Mouse (Mus musculus) neural tube, embryonic 11.5 days (tissue): ENCODE measurements around the gene Wwp2. TPM values are rescaled to one million over a fixed set of nuclear protein-coding genes. Genes with fewer than 3 reads are reported as not detected.

ENCODE experiments used
- ATAC-seq: fragments of 200-750 bp; cut with Nextera tagmentation; 2 replicates; pipeline ENCODE4 v1.8.0; 2017; ENCODE audit warnings: moderate number of reproducible peaks, mild to moderate bottlenecking, moderate TSS enrichment, moderate library complexity; ENCODE audit not compliant: insufficient read depth, low FRiP score, low TSS enrichment
- DNase-seq: peaks from one replicate; pipeline ENCODE4 v3.0.0-alpha.2; 2015; ENCODE audit warnings: low spot score
- H3K27ac ChIP-seq: fragments of 300-500 bp; sonication (generic); 2 replicates; pipeline ENCODE4 v1.5.1; 2014; ENCODE audit warnings: low read depth, mild to moderate bottlenecking, low read length
- H3K27me3 ChIP-seq: fragments of 300-500 bp; sonication (generic); 2 replicates; pipeline ENCODE4 v1.6.1; 2014; ENCODE audit warnings: mild to moderate bottlenecking, low read length, mixed read lengths; ENCODE audit not compliant: control insufficient read depth, insufficient read depth
- H3K36me3 ChIP-seq: fragments of 300-500 bp; sonication (generic); 2 replicates; pipeline ENCODE4 v1.6.1; 2014; ENCODE audit warnings: mild to moderate bottlenecking, low read length, moderate library complexity, mixed read lengths; ENCODE audit not compliant: control insufficient read depth, insufficient read depth
- H3K4me1 ChIP-seq: fragments of 300-500 bp; sonication (generic); 2 replicates; pipeline ENCODE4 v1.6.1; 2014; ENCODE audit warnings: low read length, mixed read lengths; ENCODE audit not compliant: control insufficient read depth, insufficient read depth
- H3K4me2 ChIP-seq: fragments of 300-500 bp; sonication (generic); 2 replicates; pipeline ENCODE4 v1.6.1; 2014; ENCODE audit warnings: low read depth, mild to moderate bottlenecking, moderate library complexity
- H3K4me3 ChIP-seq: fragments of 300-500 bp; sonication (generic); 2 replicates; pipeline ENCODE4 v1.5.1; 2014; ENCODE audit warnings: low read depth, low read length
- H3K9ac ChIP-seq: fragments of 300-500 bp; sonication (generic); 2 replicates; pipeline ENCODE4 v1.6.1; 2014; ENCODE audit warnings: mild to moderate bottlenecking, low read length
- H3K9me3 ChIP-seq: fragments of 300-500 bp; sonication (generic); 2 replicates; pipeline ENCODE4 v1.6.1; 2016; ENCODE audit warnings: low read length; ENCODE audit not compliant: control insufficient read depth
- WGBS: fragments of 180-500 bp; shearing (Covaris S2); extraction: QIAGEN DNeasy Blood & Tissue Kit; methylation state at CpG from one replicate; pipeline ENCODE4 v1.1.7; 2014; 5-methylcytosine and 5-hydroxymethylcytosine counted together
- polyA plus RNA-seq: library from polyadenylated mRNA; unstranded; fragments of >200 nt; fragmentation: Nextera tagmentation; extraction: Ambion mirVana; gene quantifications from 2 replicates; pipeline ENCODE4 v1.2.1, GENCODE M21; 2014

The Wwp2 gene
- polyA plus RNA-seq, 1 experiment from 2014 or later = 70.6 TPM

DNA sequence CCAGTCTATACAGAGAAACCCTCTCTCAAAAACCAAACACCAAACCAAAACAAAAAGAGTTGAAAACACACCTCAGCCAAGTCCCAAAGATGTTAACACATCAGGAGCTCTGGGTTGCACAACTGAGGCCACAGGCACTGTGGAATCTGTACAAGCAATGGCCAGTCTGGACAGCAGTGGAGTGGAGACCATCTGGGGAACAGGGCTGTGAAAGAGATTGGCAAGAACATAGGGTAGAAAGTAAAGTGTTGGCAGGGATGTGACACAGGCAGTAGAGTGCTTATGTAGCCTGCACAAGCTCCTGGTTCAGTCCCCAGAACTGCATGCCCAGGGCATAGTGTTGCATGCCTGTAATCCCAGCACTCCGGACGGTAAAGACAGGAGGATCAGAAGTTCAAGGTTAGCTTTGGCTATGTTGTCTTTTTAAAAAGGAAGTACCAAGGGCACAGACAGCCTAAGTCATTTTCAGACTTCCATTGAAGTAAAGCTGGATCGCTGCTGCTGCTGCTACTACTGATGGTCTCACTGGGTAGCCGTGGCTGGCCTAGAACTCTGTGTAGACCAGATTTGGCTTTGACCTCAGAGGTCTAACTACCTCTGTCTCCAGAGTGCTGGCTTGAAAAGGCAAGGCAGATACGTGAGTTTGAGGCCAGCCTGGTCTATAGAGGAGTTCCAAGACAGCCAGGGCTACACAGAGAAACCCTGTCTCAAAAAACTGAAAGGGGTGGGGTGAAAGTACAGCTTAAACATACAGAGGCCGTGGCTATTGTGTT, 79.0 kb downstream of the Wwp2 start:
- no peaks in the 10 kb centered on the region for H3K4me1 ChIP-seq
- no peak for DNase-seq
- 90% methylated on average over 6 of the region's 6 CpGs for WGBS
- no peak overlapping the region for H3K27ac ChIP-seq
- H3K4me2 ChIP-seq = no peak overlapping the region
- no peak for ATAC-seq
- peaks cover 2% of the 10 kb centered on the region; the same call in 1 of the 2 replicates for H3K36me3 ChIP-seq
- H3K9me3 ChIP-seq = no peaks in the 10 kb centered on the region
- H3K27me3 ChIP-seq = no peaks in the 10 kb centered on the region
- no peak overlapping the region for H3K4me3 ChIP-seq
- no peak overlapping the region for H3K9ac ChIP-seq

GRCm38 (mm10) chr8:107518726-107519125, 82.6 kb downstream of the Wwp2 start:
- no peaks in the 10 kb centered on the region for H3K4me1 ChIP-seq
- H3K9ac ChIP-seq = no peak overlapping the region
- no peak overlapping the region for H3K4me3 ChIP-seq
- DNase-seq (no peak), ATAC-seq (no peak)
- H3K27me3 ChIP-seq = no peaks in the 10 kb centered on the region
- H3K9me3 ChIP-seq = no peaks in the 10 kb centered on the region
- H3K27ac ChIP-seq = no peak overlapping the region
- peaks cover 2% of the 10 kb centered on the region; the same call in 1 of the 2 replicates for H3K36me3 ChIP-seq
- 87% methylated on average over 5 of the region's 5 CpGs for WGBS
- H3K4me2 ChIP-seq = no peak overlapping the region

DNA sequence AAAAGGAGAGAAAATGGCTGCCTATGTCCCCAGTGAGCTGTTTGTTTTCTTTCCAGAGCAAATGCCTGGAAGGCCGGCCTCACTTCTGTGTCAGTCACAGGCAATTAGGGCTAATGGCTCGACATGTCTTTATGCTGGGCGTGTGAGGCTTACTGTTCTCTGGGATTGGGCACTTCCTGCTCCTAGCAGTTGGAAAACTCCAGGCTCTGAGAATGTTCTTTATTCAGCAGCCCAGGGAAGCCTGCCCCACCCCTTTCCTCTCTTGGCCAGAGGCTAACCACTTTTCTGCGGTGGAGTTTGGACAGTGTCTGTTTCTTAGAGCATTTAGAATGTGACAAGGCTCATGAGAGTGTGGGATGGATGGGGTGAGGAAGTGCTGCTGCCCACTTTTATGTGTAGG, 83.7 kb downstream of the Wwp2 start:
- Histone ChIP-seq H3K9ac (no peak overlapping the region), H3K27me3 (no peaks in the 10 kb centered on the region), H3K4me1 (no peaks in the 10 kb centered on the region), H3K4me3 (no peak overlapping the region), H3K9me3 (no peaks in the 10 kb centered on the region), H3K27ac (no peak overlapping the region), H3K4me2 (no peak overlapping the region), H3K36me3 (peaks cover 2% of the 10 kb centered on the region; the same call in 1 of the 2 replicates)
- ATAC-seq = no peak
- DNase-seq = peak; percentile 40
- WGBS = 15% methylated on average over 4 of the region's 4 CpGs

DNA sequence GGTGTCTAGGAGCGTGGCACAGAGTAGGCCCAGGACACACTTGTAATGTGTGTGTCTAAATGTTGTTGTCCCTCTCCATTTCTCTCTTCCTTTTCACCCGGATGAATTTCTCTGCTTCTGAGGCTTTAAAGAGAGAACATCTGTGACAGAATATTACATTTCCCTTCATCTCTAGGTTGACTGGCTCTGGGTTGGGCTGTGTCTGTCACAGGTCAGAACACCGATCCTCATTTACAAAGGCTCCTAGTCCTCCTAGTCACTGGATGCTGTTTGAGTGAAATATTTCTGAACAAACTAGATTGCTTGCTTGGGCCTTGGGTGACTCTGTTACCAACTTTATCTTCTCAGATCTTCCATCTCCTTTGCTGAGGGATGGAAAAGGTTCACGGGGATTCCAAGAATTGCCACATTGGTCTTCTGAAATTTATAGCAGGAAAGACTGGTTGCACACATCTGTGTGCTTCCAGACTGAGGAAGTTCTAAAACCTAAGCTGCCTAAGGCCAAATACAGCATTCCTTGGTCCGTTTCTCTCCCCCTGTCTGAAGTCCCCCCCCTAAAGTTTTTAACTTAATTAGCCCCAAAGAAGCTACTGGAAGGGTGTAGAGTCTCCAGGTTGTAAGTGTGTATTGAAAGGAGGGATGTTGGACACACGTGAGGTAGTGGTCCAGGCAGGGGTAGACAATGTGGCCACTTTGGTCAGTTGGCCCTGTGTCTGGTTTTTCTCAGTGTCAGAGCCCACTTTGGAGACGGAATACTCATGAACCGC, 85.8 kb downstream of the Wwp2 start:
- Histone ChIP-seq H3K27ac (no peak overlapping the region), H3K9ac (no peak overlapping the region), H3K36me3 (peaks cover 2% of the 10 kb centered on the region; the same call in 1 of the 2 replicates), H3K4me1 (no peaks in the 10 kb centered on the region), H3K27me3 (no peaks in the 10 kb centered on the region), H3K4me3 (no peak overlapping the region), H3K9me3 (no peaks in the 10 kb centered on the region), H3K4me2 (no peak overlapping the region)
- 80% methylated on average over 8 of the region's 8 CpGs for WGBS
- DNase-seq = no peak
- ATAC-seq = no peak

GRCm38 (mm10) chr8:107522555-107522833, 86.3 kb downstream of the Wwp2 start:
- H3K4me2 ChIP-seq = no peak overlapping the region
- no peak overlapping the region for H3K27ac ChIP-seq
- no peak overlapping the region for H3K4me3 ChIP-seq
- H3K36me3 ChIP-seq = peaks cover 2% of the 10 kb centered on the region; the same call in 1 of the 2 replicates
- ATAC-seq (no peak), DNase-seq (no peak)
- no peak overlapping the region for H3K9ac ChIP-seq
- H3K4me1 ChIP-seq = no peaks in the 10 kb centered on the region
- H3K27me3 ChIP-seq = no peaks in the 10 kb centered on the region
- 64% methylated on average over 4 of the region's 4 CpGs for WGBS
- H3K9me3 ChIP-seq = no peaks in the 10 kb centered on the region

DNA sequence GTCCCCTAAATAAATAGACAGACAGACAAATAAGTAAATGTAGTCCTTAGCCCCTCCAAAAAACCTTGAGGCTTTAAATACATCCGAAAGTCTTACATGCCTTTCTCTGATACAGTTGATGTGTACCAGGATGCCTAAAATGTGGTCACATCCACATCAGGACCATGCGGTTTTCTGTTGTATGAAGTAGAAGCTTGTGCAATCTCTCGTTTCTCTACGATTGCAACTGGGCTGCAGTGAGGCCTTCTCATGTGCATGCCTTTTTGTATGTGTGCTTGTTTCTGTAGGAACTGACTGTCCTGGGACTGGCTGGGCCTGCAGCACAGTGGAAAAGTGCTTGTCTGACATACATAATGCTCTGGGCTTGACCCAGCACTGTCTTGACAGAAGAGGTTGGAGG, 88.4 kb downstream of the Wwp2 start:
- H3K9ac ChIP-seq = no peak overlapping the region

DNA sequence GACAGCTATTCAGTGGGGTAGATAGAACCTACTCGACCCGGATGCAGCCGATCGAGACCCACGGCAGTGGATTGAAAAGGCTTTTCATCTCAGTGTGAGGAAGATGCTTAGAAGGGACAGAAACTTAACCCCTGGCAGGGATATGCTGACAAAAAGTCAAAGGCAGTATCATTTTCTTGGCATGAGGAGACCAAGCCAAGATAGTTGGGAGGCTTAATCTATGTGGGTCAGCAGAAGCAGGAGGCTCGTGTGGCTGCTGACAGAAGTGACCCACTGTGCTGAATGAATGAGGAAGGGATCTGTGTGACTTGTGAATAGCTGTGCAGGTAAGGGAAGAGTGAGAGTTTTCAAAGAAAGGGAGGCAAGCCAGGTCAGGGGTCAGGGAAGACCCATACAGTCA, 92.6 kb downstream of the Wwp2 start:
- no peak overlapping the region for H3K27ac ChIP-seq
- no peak overlapping the region for H3K4me3 ChIP-seq
- WGBS = 80% methylated on average over 6 of the region's 6 CpGs
- no peaks in the 10 kb centered on the region for H3K9me3 ChIP-seq
- H3K4me1 ChIP-seq = no peaks in the 10 kb centered on the region
- H3K9ac ChIP-seq = no peak overlapping the region
- no peaks in the 10 kb centered on the region for H3K36me3 ChIP-seq
- no peak overlapping the region for H3K4me2 ChIP-seq
- no peaks in the 10 kb centered on the region for H3K27me3 ChIP-seq
- ATAC-seq (no peak), DNase-seq (no peak)

More for the DNA sequence above, 88.4 kb downstream of the Wwp2 start:
- H3K4me3 ChIP-seq = no peak overlapping the region
- H3K4me2 ChIP-seq = no peak overlapping the region
- no peaks in the 10 kb centered on the region for H3K4me1 ChIP-seq
- H3K9me3 ChIP-seq = no peaks in the 10 kb centered on the region
- ATAC-seq (no peak), DNase-seq (no peak)
- no peak overlapping the region for H3K27ac ChIP-seq
- no peaks in the 10 kb centered on the region for H3K27me3 ChIP-seq
- no peaks in the 10 kb centered on the region for H3K36me3 ChIP-seq
- WGBS = 91% methylated on average over 4 of the region's 4 CpGs

DNA sequence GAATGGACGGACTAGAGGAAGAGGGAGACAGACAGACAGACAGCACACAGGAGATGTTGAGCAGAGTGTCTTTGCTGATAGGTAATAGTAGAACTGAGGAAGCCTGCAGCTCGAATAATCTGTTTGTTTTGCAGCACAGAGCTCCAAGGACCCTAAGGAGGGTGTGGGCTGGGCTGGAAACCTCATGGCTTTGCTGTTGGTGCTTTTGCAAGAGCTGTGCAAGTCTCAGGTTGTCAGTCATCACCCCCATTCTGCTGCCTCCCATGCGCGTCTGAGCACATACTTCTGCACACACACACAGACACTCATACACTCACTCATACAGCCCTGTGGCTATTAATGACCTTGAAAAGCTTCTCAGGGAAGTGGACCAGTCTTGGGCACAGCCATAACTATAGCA, 101.3 kb downstream of the Wwp2 start:
- DNase-seq = no peak
- no peaks in the 10 kb centered on the region for H3K27me3 ChIP-seq
- no peaks in the 10 kb centered on the region for H3K4me1 ChIP-seq
- ATAC-seq = no peak
- H3K4me3 ChIP-seq = no peak overlapping the region
- H3K27ac ChIP-seq = no peak overlapping the region
- H3K36me3 ChIP-seq = no peaks in the 10 kb centered on the region
- no peak overlapping the region for H3K4me2 ChIP-seq
- no peak overlapping the region for H3K9ac ChIP-seq
- no peaks in the 10 kb centered on the region for H3K9me3 ChIP-seq
- 91% methylated on average over 4 of the region's 4 CpGs for WGBS

DNA sequence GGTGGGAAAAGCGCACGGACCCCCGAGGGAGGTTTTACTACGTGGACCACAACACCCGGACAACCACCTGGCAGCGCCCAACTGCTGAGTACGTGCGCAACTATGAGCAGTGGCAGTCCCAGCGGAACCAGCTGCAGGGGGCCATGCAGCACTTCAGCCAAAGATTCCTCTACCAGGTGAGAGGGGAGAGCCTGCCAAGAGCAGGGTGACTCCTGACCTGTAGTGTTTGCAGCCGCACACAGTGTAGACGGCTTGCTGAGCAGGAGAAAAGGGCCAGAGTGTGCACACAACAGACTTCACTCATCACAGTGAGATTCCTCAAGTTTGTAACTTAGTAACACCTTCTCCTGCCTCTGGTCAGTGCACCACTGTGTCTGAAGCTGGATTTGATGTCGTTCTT, 104.5 kb downstream of the Wwp2 start:
- DNase-seq = no peak
- no peaks in the 10 kb centered on the region for H3K9me3 ChIP-seq
- H3K4me2 ChIP-seq = no peak overlapping the region
- 93% methylated on average over 12 of the region's 12 CpGs for WGBS
- H3K4me3 ChIP-seq = no peak overlapping the region
- H3K27ac ChIP-seq = no peak overlapping the region
- H3K9ac ChIP-seq = no peak overlapping the region
- ATAC-seq = no peak
- H3K36me3 ChIP-seq = no peaks in the 10 kb centered on the region; the same call in 1 of the 2 replicates
- H3K4me1 ChIP-seq = no peaks in the 10 kb centered on the region
- no peaks in the 10 kb centered on the region for H3K27me3 ChIP-seq
